In the genomic region with DNA sequence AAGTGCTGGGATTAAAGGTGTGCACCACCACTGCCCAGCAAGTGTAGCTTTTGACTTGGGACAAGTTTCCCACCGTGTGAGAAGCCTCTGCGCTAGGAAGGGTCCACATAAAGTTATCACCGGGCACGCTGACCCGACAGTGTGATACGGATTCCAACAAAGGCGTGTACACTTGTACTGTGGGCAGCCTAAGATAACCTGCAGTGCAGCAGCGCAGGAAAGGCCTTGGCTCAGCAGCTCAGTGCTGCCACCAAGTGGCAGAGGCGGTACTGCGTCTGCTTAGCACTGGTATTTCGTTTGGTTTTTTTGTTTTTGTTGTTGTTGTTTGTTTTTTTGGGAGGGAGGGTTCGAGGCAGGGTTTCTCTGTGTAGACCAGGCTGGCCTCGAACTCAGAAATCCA, we compare ENCODE assay signal across 9 mouse cellular contexts.
DNase-seq lines count a peak whose midpoint lies in the region; ATAC-seq lines count a peak whose summit lies in the region.
"Had no signal": no experiment of that assay in that cellular context is flagged by ENCODE, and none has a peak within 500 bp of the region (broad histone marks: within the 10 kb centered on the region; RNA-seq: fewer than 3 reads in every experiment).

No protein-coding gene starts in this region.

- no peaks in the 10 kb centered on the region for H3K9me3 ChIP-seq in embryonic facial prominence, embryonic 14.5 days (ENCODE audit: control insufficient read depth, low read length)
- H3K9me3 ChIP-seq: lung, embryonic 15.5 days had no signal

- H3K4me2 ChIP-seq in embryonic facial prominence, embryonic 14.5 days (ENCODE audit: low read depth, low read length): no peak overlapping the region
- H3K4me2 ChIP-seq: lung, embryonic 15.5 days had no signal

- no peaks in the 10 kb centered on the region for H3K27me3 ChIP-seq in embryonic facial prominence, embryonic 14.5 days (replicated peaks; ENCODE audit: control insufficient read depth, insufficient read depth, low read length)
- H3K27me3 ChIP-seq: lung, embryonic 15.5 days had no signal

- no peaks in the 10 kb centered on the region for H3K4me1 ChIP-seq in embryonic facial prominence, embryonic 14.5 days (ENCODE audit: control insufficient read depth, insufficient read depth, low read length)
- H3K4me1 ChIP-seq: lung, embryonic 15.5 days had no signal

- WGBS in embryonic facial prominence, embryonic 14.5 days: 18% methylated on average over 13 of the region's 13 CpGs

- peaks cover 44% of the 10 kb centered on the region for H3K36me3 ChIP-seq in embryonic facial prominence, embryonic 14.5 days (ENCODE audit: control insufficient read depth, insufficient read depth, low read length)

- no peak for ATAC-seq in embryonic facial prominence, embryonic 14.5 days (ENCODE audit: low read depth)
- ATAC-seq in megakaryocyte, adult 5-6 weeks (ENCODE audit: poor library complexity, severe bottlenecking): peak; percentile 90

- no peak overlapping the region for H3K9ac ChIP-seq in embryonic facial prominence, embryonic 14.5 days (ENCODE audit: low read depth, low read length)
- H3K9ac ChIP-seq: lung, embryonic 15.5 days had no signal

- no peak overlapping the region for H3K27ac ChIP-seq in embryonic facial prominence, embryonic 14.5 days (replicated peaks; ENCODE audit: low read depth, low read length)
- H3K27ac ChIP-seq: lung, embryonic 15.5 days had no signal

- H3K4me3 ChIP-seq in embryonic facial prominence, embryonic 14.5 days (ENCODE audit: low read depth, low read length): no peak overlapping the region
- H3K4me3 ChIP-seq: lung, embryonic 15.5 days had no signal

- peak; percentile 66 to 87 for DNase-seq in adrenal gland, adult (ENCODE audit: inconsistent age in 2 of 2, low spot score in 1 of 2)
- DNase-seq in adrenal gland, adult 8-10 months: no peak
- peak; percentile 67 to 85 for DNase-seq in adrenal gland, postnatal 36 days
- DNase-seq in embryonic facial prominence, embryonic 14.5 days (ENCODE audit: low spot score): peak; percentile 63
- DNase-seq in heart, postnatal 4 days: peak; percentile 82
- DNase-seq in layer of hippocampus, postnatal 25 days (ENCODE audit: extremely low spot score in 1 of 2, low spot score in 1 of 2): peak; percentile 67 to 90
- DNase-seq in retina, postnatal 7 days (ENCODE audit: low read depth, low spot score): peak; percentile 55
